Mouse (Mus musculus) midbrain, embryonic 14.5 days (tissue): ENCODE measurements around the gene Kcnc4. TPM values are rescaled to one million over a fixed set of nuclear protein-coding genes. Genes with fewer than 3 reads are reported as not detected.

Experiments
- ATAC-seq: fragments of 200-750 bp; cut with Nextera tagmentation; 2 replicates; pipeline ENCODE4 v1.8.0; 2017; ENCODE audit warnings: moderate number of reproducible peaks, moderate library complexity; ENCODE audit not compliant: low FRiP score, low TSS enrichment
- DNase-seq: peaks from one replicate; pipeline ENCODE4 v3.0.0-alpha.2; 2015
- H3K27ac ChIP-seq: fragments of 300-500 bp; sonication (generic); replicated peaks from 2 replicates; pipeline ENCODE4 v1.5.1; 2014; ENCODE audit warnings: mild to moderate bottlenecking, low read depth, low read length, moderate library complexity
- H3K27me3 ChIP-seq: fragments of 300-500 bp; sonication (generic); 2 replicates; pipeline ENCODE4 v1.6.1; 2014; ENCODE audit warnings: low read length, control low read depth, mixed read lengths; ENCODE audit not compliant: control insufficient read depth, insufficient read depth
- H3K36me3 ChIP-seq: fragments of 300-500 bp; sonication (generic); 2 replicates; pipeline ENCODE4 v1.6.1; 2014; ENCODE audit warnings: low read length, control low read depth; ENCODE audit not compliant: control insufficient read depth, insufficient read depth
- H3K4me1 ChIP-seq: fragments of 300-500 bp; sonication (generic); 2 replicates; pipeline ENCODE4 v1.6.1; 2014; ENCODE audit warnings: mild to moderate bottlenecking, antibody characterized with exemption, low read length, control low read depth; ENCODE audit not compliant: control insufficient read depth, insufficient read depth
- H3K4me2 ChIP-seq: fragments of 300-500 bp; sonication (generic); 2 replicates; pipeline ENCODE4 v1.6.1; 2014; ENCODE audit warnings: mild to moderate bottlenecking, low read length, moderate library complexity
- H3K4me3 ChIP-seq: fragments of 300-500 bp; sonication (generic); replicated peaks from 2 replicates; pipeline ENCODE4 v1.5.1; 2014; ENCODE audit warnings: low read depth, low read length
- H3K9ac ChIP-seq: fragments of 300-500 bp; sonication (generic); replicated peaks from 2 replicates; pipeline ENCODE4 v1.6.1; 2014; ENCODE audit warnings: mild to moderate bottlenecking, low read length, moderate library complexity
- H3K9me3 ChIP-seq: fragments of 300-500 bp; sonication (generic); 2 replicates; pipeline ENCODE4 v1.6.1; 2016; ENCODE audit warnings: low read length, control low read depth, mixed read lengths; ENCODE audit not compliant: control insufficient read depth
- WGBS: fragments of 180-500 bp; shearing (Covaris S2); extraction: QIAGEN DNeasy Blood & Tissue Kit; methylation state at CpG from one replicate; pipeline ENCODE4 v1.1.7; 2014; 5-methylcytosine and 5-hydroxymethylcytosine counted together
- polyA plus RNA-seq: library from polyadenylated mRNA; unstranded; fragments of >200 nt; fragmentation: Nextera tagmentation; extraction: Ambion mirVana; gene quantifications from 2 replicates; pipeline ENCODE4 v1.2.1, GENCODE M21; 2014

Gene Kcnc4
- polyA plus RNA-seq, 1 experiment from 2014 or later = 6.2 TPM

- H3K36me3 ChIP-seq = no peaks in the 10 kb centered on the region
- 0 out of 2 replicates have a peak, but pooled peaks cover 3% of the 10 kb centered on the region for H3K4me1 ChIP-seq
- H3K4me3 ChIP-seq = no peak overlapping the region
- ATAC-seq = no peak
- no peak overlapping the region for H3K27ac ChIP-seq
- H3K4me2 ChIP-seq = no peak overlapping the region
- H3K9me3 ChIP-seq = no peaks in the 10 kb centered on the region
- H3K9ac ChIP-seq = no peak overlapping the region
- H3K27me3 ChIP-seq = peaks cover 9% of the 10 kb centered on the region; the same call in 1 of the 2 replicates
- 88% methylated on average over 11 of the region's 11 CpGs for WGBS
- no peak for DNase-seq
Measured at GRCm38 (mm10) chr3:107468106-107468505, 8.8 kb upstream of the Kcnc4 start.

- 8% methylated on average over 6 of the region's 6 CpGs for WGBS
- Histone ChIP-seq H3K9me3 (no peaks in the 10 kb centered on the region), H3K36me3 (no peaks in the 10 kb centered on the region), H3K4me3 (no peak overlapping the region), H3K4me2 (no peak overlapping the region), H3K27me3 (peaks cover 14% of the 10 kb centered on the region; the same call in 1 of the 2 replicates), H3K27ac (no peak overlapping the region), H3K4me1 (no peaks in the 10 kb centered on the region), H3K9ac (no peak overlapping the region)
- ATAC-seq = peak; percentile 44; the same call in 1 of the 2 replicates
- DNase-seq = peak; percentile 91
Measured at GRCm38 (mm10) chr3:107466577-107466976, 7.2 kb upstream of the Kcnc4 start.

- WGBS = 15% methylated on average over 5 of the region's 5 CpGs
- peaks cover 58% of the 10 kb centered on the region for H3K27me3 ChIP-seq
Measured at GRCm38 (mm10) chr3:107462160-107462559, 2.8 kb upstream of the Kcnc4 start.

GRCm38 (mm10) chr3:107459773-107460431 lies 550 bp upstream of the Kcnc4 start:
- Histone ChIP-seq H3K9ac (peak overlapping the region; percentile 60), H3K4me2 (peak overlapping the region; percentile 93), H3K9me3 (no peaks in the 10 kb centered on the region), H3K27me3 (peaks cover 73% of the 10 kb centered on the region), H3K27ac (no peak overlapping the region), H3K4me1 (peaks cover 5% of the 10 kb centered on the region), H3K4me3 (peak overlapping the region; percentile 59), H3K36me3 (no peaks in the 10 kb centered on the region)
- under 1% methylated on average over 64 of the region's 69 CpGs for WGBS
- ATAC-seq (peak; percentile 47), DNase-seq (peak; percentile 75)

More at GRCm38 (mm10) chr3:107462160-107462559, 2.8 kb upstream of the Kcnc4 start:
- Histone ChIP-seq H3K9ac (no peak overlapping the region), H3K4me3 (no peak overlapping the region), H3K27ac (no peak overlapping the region), H3K9me3 (no peaks in the 10 kb centered on the region), H3K36me3 (no peaks in the 10 kb centered on the region), H3K4me2 (no peak overlapping the region), H3K4me1 (peaks cover 5% of the 10 kb centered on the region)
- ATAC-seq = no peak
- peak; percentile 92 for DNase-seq

- H3K36me3 ChIP-seq = no peaks in the 10 kb centered on the region
- H3K9me3 ChIP-seq = no peaks in the 10 kb centered on the region
- H3K9ac ChIP-seq = peak overlapping the region; percentile 60
- ATAC-seq (no peak), DNase-seq (peak; percentile 60)
- peak overlapping the region; percentile 59 for H3K4me3 ChIP-seq
- under 1% methylated on average over 51 of the region's 51 CpGs for WGBS
- peaks cover 69% of the 10 kb centered on the region for H3K27me3 ChIP-seq
- H3K4me1 ChIP-seq = peaks cover 5% of the 10 kb centered on the region
- peak overlapping the region; percentile 93 for H3K4me2 ChIP-seq
- H3K27ac ChIP-seq = no peak overlapping the region
Measured at GRCm38 (mm10) chr3:107458528-107459195, 690 bp downstream of the Kcnc4 start.

GRCm38 (mm10) chr3:107458104-107458503 lies 1.2 kb downstream of the Kcnc4 start:
- Histone ChIP-seq H3K27me3 (peaks cover 64% of the 10 kb centered on the region), H3K9ac (peak overlapping the region; percentile 60), H3K36me3 (no peaks in the 10 kb centered on the region), H3K4me2 (peak overlapping the region; percentile 93), H3K4me3 (peak overlapping the region; percentile 59), H3K9me3 (no peaks in the 10 kb centered on the region), H3K4me1 (peaks cover 5% of the 10 kb centered on the region), H3K27ac (no peak overlapping the region)
- WGBS = 2% methylated on average over 23 of the region's 23 CpGs
- ATAC-seq = no peak
- DNase-seq = peak; percentile 27

GRCm38 (mm10) chr3:107454280-107454679 lies 5.1 kb downstream of the Kcnc4 start:
- H3K27ac ChIP-seq = no peak overlapping the region
- peaks cover 37% of the 10 kb centered on the region for H3K27me3 ChIP-seq
- ATAC-seq (no peak), DNase-seq (no peak)
- WGBS = 88% methylated on average over 4 of the region's 4 CpGs
- no peaks in the 10 kb centered on the region for H3K9me3 ChIP-seq
- H3K4me1 ChIP-seq = peaks cover 9% of the 10 kb centered on the region
- H3K4me3 ChIP-seq = no peak overlapping the region
- H3K4me2 ChIP-seq = no peak overlapping the region
- H3K36me3 ChIP-seq = no peaks in the 10 kb centered on the region
- no peak overlapping the region for H3K9ac ChIP-seq

- no peak overlapping the region for H3K27ac ChIP-seq
- H3K27me3 ChIP-seq = no peaks in the 10 kb centered on the region
- H3K4me1 ChIP-seq = 0 out of 2 replicates have a peak, but pooled peaks cover 4% of the 10 kb centered on the region
- no peaks in the 10 kb centered on the region for H3K36me3 ChIP-seq
- 79% methylated on average over 3 of the region's 3 CpGs for WGBS
- ATAC-seq (no peak), DNase-seq (no peak)
- H3K9me3 ChIP-seq = no peaks in the 10 kb centered on the region
- no peak overlapping the region for H3K4me3 ChIP-seq
- no peak overlapping the region for H3K4me2 ChIP-seq
- no peak overlapping the region for H3K9ac ChIP-seq
Measured at GRCm38 (mm10) chr3:107446822-107447221, 12.5 kb downstream of the Kcnc4 start.
